Mouse (Mus musculus) heart, embryonic 11.5 days (tissue): ENCODE measurements around the gene Mcrip2. TPM values are rescaled to one million over a fixed set of nuclear protein-coding genes. Genes with fewer than 3 reads are reported as not detected.
"Not testable (repeated sequence)": the region's sequence is repeated elsewhere in the genome, so short reads cannot be mapped to it uniquely, and the experiment has no call there.

ENCODE experiments used
- ATAC-seq: fragments of 200-750 bp; cut with Nextera tagmentation; replicated peaks from 2 replicates; pipeline ENCODE4 v1.8.0; 2017; ENCODE audit warnings: moderate library complexity; ENCODE audit not compliant: insufficient number of reproducible peaks, low FRiP score, low TSS enrichment
- H3K27ac ChIP-seq: fragments of 300-500 bp; sonication (generic); 2 replicates; pipeline ENCODE4 v1.5.1; 2014; ENCODE audit warnings: mild to moderate bottlenecking, low read depth, low read length
- H3K27me3 ChIP-seq: fragments of 300-500 bp; sonication (generic); 2 replicates; pipeline ENCODE4 v1.6.1; 2014; ENCODE audit warnings: mild to moderate bottlenecking, low read length, mixed read lengths; ENCODE audit not compliant: control insufficient read depth, insufficient read depth
- H3K36me3 ChIP-seq: fragments of 300-500 bp; sonication (generic); 2 replicates; pipeline ENCODE4 v1.6.1; 2014; ENCODE audit warnings: mild to moderate bottlenecking, low read length, moderate library complexity, mixed read lengths; ENCODE audit not compliant: control insufficient read depth, insufficient read depth
- H3K4me1 ChIP-seq: fragments of 300-500 bp; sonication (generic); 2 replicates; pipeline ENCODE4 v1.6.1; 2014; ENCODE audit warnings: low read length; ENCODE audit not compliant: control insufficient read depth, insufficient read depth
- H3K4me2 ChIP-seq: fragments of 300-500 bp; sonication (generic); 2 replicates; pipeline ENCODE4 v1.6.1; 2014; ENCODE audit warnings: mild to moderate bottlenecking, moderate library complexity
- H3K4me3 ChIP-seq: fragments of 300-500 bp; sonication (generic); 2 replicates; pipeline ENCODE4 v1.5.1; 2014; ENCODE audit warnings: low read depth, low read length
- H3K9ac ChIP-seq: fragments of 300-500 bp; sonication (generic); 2 replicates; pipeline ENCODE4 v1.6.1; 2014; ENCODE audit warnings: mild to moderate bottlenecking, low read depth, low read length, moderate library complexity
- H3K9me3 ChIP-seq: fragments of 300-500 bp; sonication (generic); replicated peaks from 2 replicates; pipeline ENCODE4 v1.6.1; 2016; ENCODE audit warnings: low read length; ENCODE audit not compliant: control insufficient read depth
- WGBS: fragments of 180-500 bp; shearing (Covaris S2); extraction: QIAGEN DNeasy Blood & Tissue Kit; methylation state at CpG from one replicate; pipeline ENCODE4 v1.1.7; 2014; ENCODE audit not compliant: insufficient replicate concordance; 5-methylcytosine and 5-hydroxymethylcytosine counted together
- polyA plus RNA-seq: library from polyadenylated mRNA; unstranded; fragments of >200 nt; fragmentation: Nextera tagmentation; extraction: Ambion mirVana; gene quantifications from 2 replicates; pipeline ENCODE4 v1.2.1, GENCODE M21; 2014

Mcrip2 gene
- polyA plus RNA-seq, 1 experiment from 2014 or later, result 168 TPM

GRCm38 (mm10) chr17:25873405-25874147 is 5.0 kb upstream of the Mcrip2 start:
- no peak overlapping the region for H3K9ac ChIP-seq
- no peaks in the 10 kb centered on the region for H3K27me3 ChIP-seq
- peaks cover 20% of the 10 kb centered on the region for H3K4me1 ChIP-seq
- H3K36me3 ChIP-seq, result peaks cover 2% of the 10 kb centered on the region; the same call in 1 of the 2 replicates
- WGBS, result 73% methylated on average over 11 of the region's 11 CpGs
- H3K27ac ChIP-seq, result peak overlapping the region; percentile 89; the same call in 1 of the 2 replicates
- H3K9me3 ChIP-seq, result no peaks in the 10 kb centered on the region
- H3K4me2 ChIP-seq, result peak overlapping the region; percentile 96
- H3K4me3 ChIP-seq, result no peak overlapping the region; the same call in 1 of the 2 replicates
- ATAC-seq, result no peak

DNA sequence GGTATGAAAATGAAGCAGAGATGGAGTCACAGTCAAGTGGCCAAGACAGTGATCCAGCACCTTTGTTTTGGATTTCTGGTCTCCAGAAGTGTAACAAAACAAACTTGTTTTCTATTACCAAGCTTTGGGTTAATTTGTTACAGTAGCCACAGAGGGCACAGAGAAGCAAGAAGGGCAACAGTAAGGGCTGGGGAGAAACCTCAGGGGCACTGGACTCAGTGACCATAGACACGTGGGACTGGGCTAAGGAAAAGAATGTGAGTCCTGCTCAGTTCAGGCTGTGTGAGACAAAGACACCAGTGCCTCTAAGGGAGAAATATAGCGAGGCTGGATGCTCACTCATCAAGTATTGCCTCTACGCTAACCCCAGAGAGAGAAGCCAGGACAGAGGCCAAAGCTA is 4.1 kb upstream of the Mcrip2 start:
- WGBS, result 75% methylated on average over 3 of the region's 3 CpGs
- Histone ChIP-seq H3K9me3 (no peaks in the 10 kb centered on the region), H3K27me3 (no peaks in the 10 kb centered on the region), H3K27ac (no peak overlapping the region), H3K4me2 (no peak overlapping the region), H3K9ac (no peak overlapping the region), H3K4me1 (peaks cover 20% of the 10 kb centered on the region), H3K4me3 (no peak overlapping the region), H3K36me3 (peaks cover under 1% of the 10 kb centered on the region; the same call in 1 of the 2 replicates)
- no peak for ATAC-seq

DNA sequence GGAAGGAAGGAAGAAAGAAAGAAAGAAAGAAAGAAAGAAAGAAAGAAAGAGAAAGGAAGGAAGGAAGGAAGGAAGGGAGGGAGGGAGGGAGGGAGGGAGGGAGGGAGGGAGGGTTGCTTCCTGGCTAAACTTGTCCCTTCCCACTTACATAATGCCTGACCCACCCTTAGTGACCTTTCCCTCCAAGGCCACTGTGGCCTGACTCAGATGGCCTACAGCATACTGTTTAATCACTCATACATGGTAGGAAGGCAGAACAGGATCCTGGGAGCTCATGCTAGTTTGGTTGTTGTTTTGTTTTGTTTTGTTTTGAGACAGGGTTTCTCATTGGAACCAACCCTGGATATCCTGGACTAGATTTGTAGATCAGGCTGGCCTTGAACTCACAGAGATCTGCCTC is 3.0 kb upstream of the Mcrip2 start:
- H3K9me3 ChIP-seq, H3K9ac ChIP-seq, ATAC-seq, H3K4me3 ChIP-seq, H3K36me3 ChIP-seq, H3K27ac ChIP-seq, H3K4me2 ChIP-seq, H3K27me3 ChIP-seq: not testable (repeated sequence)
- peaks cover 19% of the 10 kb centered on the region for H3K4me1 ChIP-seq

DNA sequence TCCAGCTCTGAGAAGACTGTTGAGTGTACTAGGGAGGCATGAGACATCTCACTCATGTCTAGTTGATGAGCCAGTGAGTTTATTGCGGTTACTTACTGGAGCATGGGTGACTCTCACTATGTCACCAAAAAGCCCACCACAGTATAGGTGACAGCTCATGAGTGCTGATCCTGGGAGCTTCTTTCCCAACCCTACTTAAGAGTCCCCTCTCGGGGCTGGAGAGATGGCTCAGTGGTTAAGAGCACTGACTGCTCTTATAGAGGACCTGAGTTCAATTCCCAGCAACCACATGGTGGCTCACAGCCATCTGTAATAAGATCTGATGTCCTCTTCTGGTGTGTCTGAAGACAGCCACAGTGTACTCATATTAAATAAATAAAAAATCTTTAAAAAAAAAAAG is 1.4 kb upstream of the Mcrip2 start:
- no peak overlapping the region for H3K9ac ChIP-seq
- no peaks in the 10 kb centered on the region for H3K9me3 ChIP-seq
- H3K4me2 ChIP-seq, result no peak overlapping the region
- no peak for ATAC-seq
- peaks cover 13% of the 10 kb centered on the region for H3K4me1 ChIP-seq
- H3K36me3 ChIP-seq, result no peaks in the 10 kb centered on the region
- 76% methylated on average over 2 of the region's 2 CpGs for WGBS
- no peaks in the 10 kb centered on the region for H3K27me3 ChIP-seq
- H3K4me3 ChIP-seq, result no peak overlapping the region
- no peak overlapping the region for H3K27ac ChIP-seq

DNA sequence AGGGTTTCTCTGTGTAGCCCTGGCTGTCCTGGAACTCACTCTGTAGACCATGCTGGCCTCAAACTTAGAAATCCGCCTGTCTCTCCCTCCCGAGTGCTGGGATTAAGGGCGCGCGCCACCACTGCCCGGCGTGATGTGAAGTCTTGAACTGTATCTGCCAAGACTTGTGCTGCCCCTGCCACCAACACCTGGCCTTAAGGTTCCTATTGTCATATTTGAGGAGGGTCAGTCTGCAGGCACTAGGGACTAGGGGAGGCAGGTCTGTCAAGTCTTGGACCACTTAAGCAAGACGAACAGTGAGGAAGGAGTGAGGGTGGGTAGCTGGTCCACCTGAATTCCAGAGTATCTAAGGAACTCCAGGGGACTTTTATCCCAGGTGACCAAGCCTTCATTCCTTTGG is 934 bp upstream of the Mcrip2 start:
- Histone ChIP-seq H3K4me2 (no peak overlapping the region), H3K36me3 (no peaks in the 10 kb centered on the region), H3K4me3 (no peak overlapping the region), H3K27me3 (no peaks in the 10 kb centered on the region), H3K9me3 (no peaks in the 10 kb centered on the region), H3K27ac (no peak overlapping the region), H3K4me1 (peaks cover 13% of the 10 kb centered on the region), H3K9ac (no peak overlapping the region)
- WGBS, result 85% methylated on average over 8 of the region's 8 CpGs
- no peak for ATAC-seq

DNA sequence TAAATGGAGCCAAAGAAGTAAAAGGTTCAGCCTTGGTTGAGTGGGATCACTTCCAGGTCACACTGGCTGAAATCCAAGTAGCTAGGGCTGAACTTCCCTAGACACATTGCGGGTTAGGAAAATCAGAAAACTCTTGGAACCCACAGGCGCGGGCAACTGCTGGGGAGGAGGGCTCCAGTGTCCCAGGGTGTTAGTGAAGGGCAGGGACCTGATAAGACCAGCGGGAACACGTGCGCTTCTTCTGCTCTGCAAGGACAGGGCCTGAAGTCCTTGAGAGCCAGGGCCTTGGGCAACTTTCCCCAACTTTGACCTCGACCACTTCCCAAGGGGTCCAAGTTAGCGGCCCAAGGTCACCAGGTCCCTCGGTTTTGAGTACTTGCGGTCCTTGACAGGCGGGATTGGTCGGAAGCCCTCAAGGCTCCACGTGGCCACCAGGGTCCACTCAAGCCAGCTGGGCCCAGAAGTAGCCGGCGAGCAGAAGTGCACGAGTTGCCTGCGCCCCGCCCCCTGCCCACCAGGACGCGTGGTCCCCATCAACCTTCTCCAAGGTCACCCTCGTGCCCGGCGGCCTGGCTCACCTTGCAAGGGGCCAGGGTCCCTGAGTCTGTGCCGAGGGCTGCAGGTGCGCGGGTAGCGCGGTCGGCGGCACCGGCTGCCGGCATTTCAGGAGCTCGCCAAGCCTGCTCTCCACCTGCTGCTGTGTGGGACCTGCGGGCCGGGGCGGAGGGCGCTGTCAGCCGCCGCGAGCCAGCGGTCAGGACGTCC is 546 bp downstream of the Mcrip2 start:
- Histone ChIP-seq H3K4me3 (peak overlapping the region; percentile 98), H3K27ac (peak overlapping the region; percentile 88)
- peak; percentile 36 for ATAC-seq

DNA sequence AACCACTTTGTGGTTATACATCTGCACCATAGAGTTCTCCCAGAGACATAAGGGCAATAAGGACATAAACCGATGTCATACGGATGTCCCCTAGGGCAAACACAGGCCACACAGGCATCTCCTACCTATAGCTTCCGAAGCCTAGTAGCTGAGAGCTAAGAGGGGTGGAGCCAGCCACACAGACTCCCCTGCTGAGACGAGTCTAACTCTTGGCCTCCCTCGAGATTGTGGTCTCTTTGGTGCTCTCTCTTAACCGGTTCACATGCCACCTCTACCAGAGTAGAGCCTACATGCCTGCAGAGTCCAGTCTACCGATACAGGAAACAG is 1.1 kb downstream of the Mcrip2 start:
- H3K27ac ChIP-seq, result peak overlapping the region; percentile 88; the same call in 1 of the 2 replicates

More for the DNA sequence above, 546 bp downstream of the Mcrip2 start:
- H3K9me3 ChIP-seq, result no peaks in the 10 kb centered on the region
- peak overlapping the region; percentile 93 for H3K9ac ChIP-seq
- H3K4me1 ChIP-seq, result peaks cover 8% of the 10 kb centered on the region; the same call in 1 of the 2 replicates
- H3K36me3 ChIP-seq, result no peaks in the 10 kb centered on the region
- H3K27me3 ChIP-seq, result no peaks in the 10 kb centered on the region
- peak overlapping the region; percentile 94 for H3K4me2 ChIP-seq
- under 1% methylated on average over 38 of the region's 42 CpGs for WGBS

GRCm38 (mm10) chr17:25866172-25866571 is 2.4 kb downstream of the Mcrip2 start:
- no peaks in the 10 kb centered on the region for H3K9me3 ChIP-seq
- WGBS, result 88% methylated on average over 3 of the region's 3 CpGs
- no peaks in the 10 kb centered on the region for H3K27me3 ChIP-seq
- no peak overlapping the region for H3K27ac ChIP-seq
- peaks cover 12% of the 10 kb centered on the region; the same call in 1 of the 2 replicates for H3K4me1 ChIP-seq
- ATAC-seq, result no peak
- H3K4me2 ChIP-seq, result no peak overlapping the region; the same call in 1 of the 2 replicates
- no peak overlapping the region for H3K4me3 ChIP-seq
- no peak overlapping the region; the same call in 1 of the 2 replicates for H3K9ac ChIP-seq
- no peaks in the 10 kb centered on the region for H3K36me3 ChIP-seq

More for the DNA sequence above, 1.1 kb downstream of the Mcrip2 start:
- no peaks in the 10 kb centered on the region for H3K27me3 ChIP-seq
- H3K4me2 ChIP-seq, result peak overlapping the region; percentile 94
- peak overlapping the region; percentile 98 for H3K4me3 ChIP-seq
- peak overlapping the region; percentile 93 for H3K9ac ChIP-seq
- H3K4me1 ChIP-seq, result peaks cover 8% of the 10 kb centered on the region; the same call in 1 of the 2 replicates
- WGBS, result 11% methylated on average over 7 of the region's 7 CpGs
- H3K9me3 ChIP-seq, result no peaks in the 10 kb centered on the region
- no peak for ATAC-seq
- no peaks in the 10 kb centered on the region for H3K36me3 ChIP-seq
